Mouse (Mus musculus) lung, postnatal 25 days (tissue): ENCODE data around the gene Cblc.
A peak's percentile ranks its signal among the peaks of the same experiment; 100 is the strongest.

Experiments
- DNase-seq: peaks from one replicate; pipeline ENCODE4 v3.0.0; 2022; ENCODE audit warnings: low spot score

The Cblc gene

DNA sequence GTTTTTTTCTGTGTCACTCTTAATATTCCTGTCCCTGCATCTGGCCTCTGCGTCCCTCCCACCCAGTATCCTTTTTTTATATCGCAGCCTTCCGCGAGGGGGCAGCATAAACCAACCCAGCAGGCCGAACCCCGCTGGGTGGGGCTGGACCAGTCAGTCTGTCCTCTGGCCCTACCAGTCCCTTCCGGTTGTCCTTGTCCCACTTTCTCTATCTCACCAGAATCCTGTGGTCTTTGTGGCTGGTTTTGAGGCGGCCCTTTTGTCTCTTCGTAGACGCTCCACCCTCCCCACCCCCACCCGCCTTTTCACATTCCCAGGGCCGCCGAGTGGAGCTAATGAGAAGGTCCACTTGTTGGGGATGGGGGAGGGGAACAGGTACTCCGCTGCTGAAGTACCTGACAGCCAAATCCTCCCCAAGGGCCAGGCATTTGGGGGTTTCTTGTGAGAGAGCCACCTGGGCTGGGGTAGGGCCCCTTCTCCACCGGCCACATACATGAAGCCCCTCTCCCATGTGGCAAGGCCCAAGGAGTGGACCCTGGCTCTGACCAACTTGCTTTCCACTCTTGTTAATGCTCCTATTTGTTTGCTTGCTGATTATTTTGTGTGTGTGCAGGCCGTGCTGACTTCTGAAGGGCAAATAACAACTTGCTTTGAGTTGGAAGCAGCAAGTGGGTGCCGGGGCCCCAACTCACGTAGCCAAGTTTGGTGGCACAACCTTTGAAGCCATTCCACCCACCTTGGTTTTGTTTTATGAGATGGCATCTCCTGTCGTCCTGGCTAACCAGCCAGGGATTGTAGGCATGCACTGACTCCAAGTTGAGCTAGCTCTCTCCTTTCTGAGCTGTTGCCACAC lies 46.2 kb downstream of the Cblc start, which contains the start of gene Nectin2:
Gene Nectin2, minus strand, starts transcription at position 267 of the 853 bp plus-strand sequence.
- DNase-seq: peak; percentile 93

DNA sequence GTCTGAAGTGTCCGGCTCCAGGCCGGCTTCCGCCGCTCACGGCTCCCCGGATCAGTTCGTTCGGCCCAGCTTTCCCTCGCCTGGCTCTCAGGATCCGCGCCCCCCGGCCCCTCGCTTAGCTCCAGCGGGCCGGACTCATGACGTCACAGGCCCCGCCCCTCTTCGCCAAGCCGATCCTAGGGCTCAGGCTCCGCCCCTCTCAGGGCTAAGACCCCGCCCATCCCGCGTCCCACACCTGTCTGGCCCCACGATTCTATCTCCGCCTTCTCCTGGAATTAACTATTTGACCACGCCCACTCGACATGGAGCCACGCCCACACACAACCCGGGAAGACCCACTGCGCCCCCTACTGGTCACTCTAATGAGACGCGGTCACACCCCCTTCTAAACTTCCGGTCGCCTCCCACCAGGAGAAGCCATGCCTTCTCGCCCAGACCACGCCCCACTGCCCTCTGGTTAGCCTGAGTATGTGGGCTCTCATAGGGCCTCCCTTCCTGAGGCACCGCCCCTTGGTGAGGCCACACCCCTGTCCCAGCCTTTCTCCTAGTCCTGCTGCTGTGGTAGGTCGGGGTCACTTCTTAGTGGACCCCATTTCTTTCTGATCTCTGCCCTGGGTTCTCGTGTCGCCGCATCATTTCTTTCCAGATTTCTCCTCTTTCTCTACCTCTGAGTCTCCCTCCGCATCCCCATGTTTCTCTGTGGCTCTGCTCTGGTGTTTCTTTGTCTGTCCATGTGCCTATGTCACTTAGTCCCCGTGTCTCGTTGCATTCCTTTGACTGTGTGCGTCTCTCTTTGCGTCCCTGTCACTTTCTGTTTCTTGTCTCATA lies 47.0 kb downstream of the Cblc start:
- DNase-seq: peak; percentile 97

DNA sequence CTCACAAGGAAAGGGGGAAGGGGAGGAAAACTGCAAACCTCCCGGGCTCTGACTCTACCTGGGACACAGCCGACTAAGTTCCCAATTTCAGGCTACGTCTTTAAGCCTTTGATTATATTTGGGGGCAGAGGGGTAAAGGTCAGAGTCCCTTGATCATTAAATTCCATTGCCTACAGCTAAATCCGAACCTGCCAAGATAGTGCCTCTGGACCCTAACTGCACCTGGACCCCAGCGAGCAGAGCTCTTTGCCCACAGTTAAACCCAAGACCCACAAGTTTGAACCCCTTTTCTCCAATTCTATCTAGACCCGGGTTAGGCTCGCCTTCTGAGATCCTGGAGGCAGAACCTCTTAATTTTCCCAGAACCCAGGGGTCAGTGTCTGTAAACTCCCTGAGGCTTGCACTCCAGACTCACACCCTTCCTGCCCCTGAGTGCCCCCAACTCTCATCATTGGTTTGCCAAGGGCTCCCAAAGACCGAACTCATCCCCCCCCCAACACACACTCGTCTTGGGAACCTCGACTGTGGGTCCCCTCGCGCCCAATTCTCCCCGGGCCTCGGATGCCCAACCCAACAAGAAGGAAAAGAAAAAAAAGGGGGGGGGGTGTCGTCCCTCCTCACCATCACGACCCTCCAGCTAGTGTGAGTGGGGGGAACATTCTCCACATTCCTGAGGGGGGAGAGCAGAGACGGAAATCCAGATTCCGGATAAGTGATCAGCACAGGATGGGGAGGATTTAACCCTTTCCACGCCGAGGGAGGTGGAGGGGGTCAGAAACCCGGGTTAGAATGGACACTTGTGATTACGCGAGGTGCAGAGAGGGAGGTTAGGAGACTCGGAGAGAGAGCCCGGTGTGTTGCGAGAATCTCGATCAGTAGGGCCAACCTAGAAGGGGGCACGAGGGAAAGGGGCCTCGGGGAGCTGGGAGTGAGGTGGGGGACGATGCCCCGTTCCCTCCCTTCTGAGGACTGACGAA lies 48.1 kb downstream of the Cblc start:
- peak; percentile 37 for DNase-seq

DNA sequence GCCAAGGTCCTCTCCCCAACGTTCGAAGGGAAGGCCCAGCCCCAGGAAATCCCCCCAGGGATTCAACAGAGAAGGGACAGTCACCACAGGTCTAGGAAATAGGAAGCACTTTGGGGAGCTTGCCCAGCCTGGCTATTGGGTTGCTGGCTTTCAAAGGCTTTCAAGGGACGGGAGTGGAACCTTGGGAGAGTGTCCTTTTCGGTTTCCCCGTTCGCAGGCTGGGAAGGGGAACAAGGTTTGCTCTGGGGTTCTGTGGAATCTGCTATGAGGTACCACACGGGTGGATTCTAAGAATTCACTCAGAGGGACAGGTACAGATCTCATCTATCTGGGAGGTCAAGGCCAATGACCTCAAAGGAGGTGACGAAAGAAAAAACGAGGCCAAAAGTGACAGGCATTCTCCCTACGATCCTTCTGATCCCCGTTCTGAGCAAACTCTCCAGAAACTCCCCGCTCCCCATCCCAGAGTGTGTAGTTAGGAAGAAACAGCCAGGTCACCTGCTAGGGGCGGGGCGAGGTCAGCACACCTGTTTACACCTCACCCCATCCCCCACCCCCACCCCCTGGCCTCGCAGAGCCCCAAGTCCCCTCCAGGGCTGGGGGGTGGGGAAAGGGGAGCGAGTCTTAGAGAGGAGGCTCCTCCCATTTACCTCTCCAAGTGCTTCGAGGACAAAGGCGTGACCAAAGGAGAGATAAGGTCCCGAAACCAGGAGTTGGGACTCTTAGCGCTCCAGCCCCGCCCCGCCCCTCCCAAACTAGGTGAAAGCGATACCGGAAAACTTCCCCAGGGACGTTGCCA lies 49.0 kb downstream of the Cblc start:
- DNase-seq: peak; percentile 84

DNA sequence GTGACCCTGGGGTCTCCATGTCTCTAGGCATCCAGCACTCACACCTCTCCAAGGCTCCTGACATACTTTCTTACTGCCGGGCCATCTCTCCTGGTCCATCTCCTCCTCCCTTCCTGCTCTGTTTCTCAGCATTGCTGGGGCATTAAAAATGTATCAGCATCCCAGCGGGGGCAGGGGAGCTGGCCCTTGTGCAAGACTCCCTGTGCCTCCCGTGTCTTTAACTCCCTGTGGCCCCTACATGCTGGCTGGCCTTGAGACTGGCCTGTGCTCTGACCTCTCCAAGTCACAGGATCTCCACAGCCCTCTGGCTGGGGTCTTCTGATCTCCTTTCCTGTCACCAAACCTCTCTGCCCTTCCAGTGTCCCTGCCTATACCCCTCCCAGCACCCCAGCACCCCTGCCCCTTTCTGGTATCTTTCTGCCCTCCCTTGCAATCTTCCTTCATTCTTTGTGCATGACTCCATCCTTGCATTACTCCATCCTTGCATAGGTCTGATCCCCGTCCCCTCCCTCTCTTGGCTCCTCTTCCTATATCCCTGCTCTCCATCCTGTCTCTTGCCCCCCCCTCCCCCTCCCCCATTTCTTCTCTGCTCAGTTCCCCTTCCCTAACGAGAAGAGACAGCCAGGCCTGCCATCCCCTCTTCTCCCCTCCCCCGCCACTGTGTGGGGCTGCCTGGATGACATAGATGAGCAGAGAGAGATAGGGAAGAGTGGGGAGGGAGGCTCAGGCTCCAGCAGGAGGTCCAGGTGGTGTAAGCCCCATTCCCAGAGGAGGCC lies 50.0 kb downstream of the Cblc start:
- no peak for DNase-seq

DNA sequence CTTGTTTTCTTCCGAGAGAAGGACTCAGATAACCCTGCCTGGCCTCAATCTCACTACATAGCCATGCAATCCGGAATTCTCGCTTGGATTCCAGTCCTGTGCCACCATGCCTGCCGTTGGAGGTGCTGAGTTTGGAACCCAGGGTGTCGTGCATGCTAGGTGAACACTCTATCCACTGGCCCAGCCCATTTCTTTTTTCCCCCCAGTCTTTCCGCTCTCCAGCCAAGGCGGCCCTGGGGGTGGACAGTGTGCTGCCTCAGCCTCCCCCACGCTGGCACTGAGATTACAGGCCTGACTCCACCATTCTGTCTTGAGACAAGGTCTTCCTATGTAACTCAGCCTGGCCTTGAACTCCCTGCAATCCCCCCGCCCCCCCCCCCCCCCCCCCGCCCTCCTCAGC lies 50.6 kb downstream of the Cblc start:
- DNase-seq: no peak

DNA sequence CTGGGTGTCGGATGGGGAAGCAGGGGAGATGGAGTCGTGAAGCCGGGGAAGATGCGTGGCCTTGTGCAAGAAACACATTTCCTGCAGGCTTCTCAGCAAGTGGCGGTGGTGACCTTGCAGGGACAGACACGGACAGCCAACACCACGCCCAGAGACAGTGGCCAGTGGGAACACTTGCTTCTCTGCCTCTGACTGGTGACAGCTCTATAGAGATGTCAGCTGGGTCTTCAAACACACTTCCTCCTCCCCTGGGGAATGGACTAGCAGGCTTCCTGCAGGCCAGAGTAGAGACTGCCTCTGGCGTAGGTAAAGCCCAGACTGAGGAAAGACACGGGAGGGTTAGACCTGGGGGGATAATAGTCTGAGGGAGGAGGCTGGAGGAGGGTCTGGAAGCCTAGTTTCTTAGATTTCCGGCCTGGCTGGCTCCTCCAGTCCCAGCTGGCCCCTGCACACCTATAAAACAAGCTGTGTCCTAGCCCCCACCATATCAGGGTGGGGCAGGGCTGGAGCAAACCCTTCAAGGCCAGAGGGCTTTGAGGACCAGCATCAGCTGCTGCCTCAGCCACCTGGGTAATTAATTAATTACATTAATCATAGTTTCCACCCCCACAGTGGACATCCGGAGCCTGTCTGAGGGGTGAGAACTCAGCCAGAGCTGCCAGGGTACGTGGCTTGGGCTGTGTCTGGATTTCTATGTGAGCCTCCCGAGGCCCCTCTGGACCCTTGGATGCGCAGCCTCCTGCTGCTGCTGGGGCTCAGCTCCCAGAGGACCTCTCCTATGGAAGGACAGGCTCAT lies 51.8 kb downstream of the Cblc start:
- no peak for DNase-seq

DNA sequence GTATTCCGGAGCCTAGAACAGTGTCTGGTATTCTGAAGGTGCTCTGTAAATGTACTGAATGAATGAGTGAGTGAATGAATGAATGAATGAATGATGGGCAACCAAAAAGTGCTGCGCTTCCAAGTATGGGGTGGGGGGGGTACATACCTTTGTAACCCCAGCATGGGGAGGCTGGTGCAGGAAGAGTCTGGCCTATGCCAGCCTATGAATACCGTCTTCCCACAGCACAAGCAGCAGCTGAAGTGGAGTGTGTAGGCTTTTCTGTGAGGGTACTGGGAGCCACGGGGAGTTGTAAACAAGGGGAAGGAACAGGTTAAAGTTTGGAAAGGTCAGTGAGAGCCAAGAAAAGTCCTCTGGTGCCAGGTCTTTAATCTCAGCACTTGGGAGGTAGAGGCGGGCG lies 52.8 kb downstream of the Cblc start:
- DNase-seq: no peak

DNA sequence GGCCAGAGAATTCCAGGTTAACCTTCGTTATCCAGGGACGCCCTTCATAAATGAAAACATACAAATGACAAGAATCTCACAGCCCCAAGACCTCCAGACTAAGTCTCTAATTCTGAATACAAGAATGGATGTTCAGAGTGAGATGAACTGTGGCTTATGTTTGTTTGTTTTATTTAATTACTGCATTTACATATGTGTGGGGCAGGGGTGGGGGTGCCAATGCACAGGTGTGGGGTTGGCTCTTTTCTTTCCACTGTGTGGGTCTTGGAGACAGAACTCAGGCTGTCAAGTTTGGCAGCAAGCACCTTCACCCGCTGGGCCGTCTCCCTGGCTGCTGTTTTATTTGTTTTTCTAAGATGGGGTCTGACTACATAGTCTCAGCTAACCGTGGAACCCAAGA lies 54.1 kb downstream of the Cblc start:
- DNase-seq: no peak

DNA sequence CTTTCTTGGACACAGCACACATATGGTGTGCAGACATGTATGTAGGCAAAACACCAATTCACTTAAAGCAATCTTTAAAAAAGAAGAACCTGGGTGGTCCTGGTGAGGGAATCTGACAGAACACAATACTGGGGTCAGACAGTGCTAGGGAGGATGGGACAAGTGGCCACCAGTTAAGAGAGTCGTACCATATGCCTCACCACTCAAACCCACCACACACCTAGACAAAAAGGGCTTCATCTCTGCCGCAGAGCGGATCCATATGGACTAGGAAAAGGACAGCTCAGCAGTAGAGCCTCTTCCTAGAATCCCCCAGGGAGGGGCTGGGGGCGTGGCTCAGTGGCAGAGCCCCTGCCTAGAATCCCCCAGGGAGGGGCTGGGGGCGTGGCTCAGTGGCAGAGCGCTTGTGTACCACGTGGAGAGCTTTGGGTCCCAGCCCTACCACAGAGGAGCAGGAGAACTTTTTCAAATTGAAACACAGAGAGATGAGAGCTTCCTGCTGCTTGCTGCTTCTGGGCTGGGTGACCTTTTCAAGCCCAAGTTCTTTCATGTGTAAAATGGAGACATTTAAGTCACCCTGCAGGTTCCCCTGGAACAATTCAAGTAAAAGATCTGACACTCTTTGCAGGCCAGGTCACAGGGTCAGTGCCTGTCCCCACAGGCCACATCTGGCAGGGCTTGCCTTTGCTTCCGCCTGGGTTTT lies 55.1 kb downstream of the Cblc start:
- DNase-seq: no peak

DNA sequence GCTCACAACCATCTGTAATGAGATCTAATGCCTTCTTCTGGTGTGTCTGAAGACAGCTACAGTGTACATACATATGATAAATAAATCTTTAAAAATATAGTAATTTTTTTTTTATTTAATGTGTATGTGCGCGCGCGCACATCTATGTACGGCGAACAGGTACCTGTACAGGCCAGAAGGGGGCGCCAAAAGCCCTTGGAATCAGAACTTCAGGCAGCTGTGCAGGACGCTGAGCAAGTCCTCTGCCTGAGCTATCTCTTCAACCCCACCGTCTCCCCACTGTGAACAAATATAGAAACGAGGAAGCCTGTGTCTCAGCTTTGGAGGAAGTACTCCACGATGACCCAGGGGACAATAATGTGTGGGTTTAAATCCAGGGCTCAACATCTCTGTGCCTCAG lies 56.3 kb downstream of the Cblc start:
- no peak for DNase-seq

DNA sequence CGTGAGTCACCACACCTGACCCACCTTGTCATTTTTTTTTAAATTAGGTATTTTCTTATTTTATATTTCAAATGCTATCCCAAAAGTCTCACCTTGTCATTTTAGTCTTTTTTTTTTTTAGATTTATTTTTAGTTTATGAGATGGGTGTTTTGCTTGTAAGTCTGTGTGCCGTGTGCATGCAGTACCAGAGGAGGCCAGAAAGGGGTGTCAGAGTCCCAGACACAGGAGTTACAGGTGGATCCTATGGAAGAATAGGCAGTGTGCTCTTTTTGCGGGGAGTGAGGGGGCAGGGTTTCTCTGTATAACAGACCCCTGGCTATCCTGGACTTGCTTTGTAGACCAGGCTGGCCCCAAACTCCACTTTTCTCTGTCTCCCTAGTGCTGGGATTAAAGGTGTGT lies 57.8 kb downstream of the Cblc start:
- DNase-seq: no peak

DNA sequence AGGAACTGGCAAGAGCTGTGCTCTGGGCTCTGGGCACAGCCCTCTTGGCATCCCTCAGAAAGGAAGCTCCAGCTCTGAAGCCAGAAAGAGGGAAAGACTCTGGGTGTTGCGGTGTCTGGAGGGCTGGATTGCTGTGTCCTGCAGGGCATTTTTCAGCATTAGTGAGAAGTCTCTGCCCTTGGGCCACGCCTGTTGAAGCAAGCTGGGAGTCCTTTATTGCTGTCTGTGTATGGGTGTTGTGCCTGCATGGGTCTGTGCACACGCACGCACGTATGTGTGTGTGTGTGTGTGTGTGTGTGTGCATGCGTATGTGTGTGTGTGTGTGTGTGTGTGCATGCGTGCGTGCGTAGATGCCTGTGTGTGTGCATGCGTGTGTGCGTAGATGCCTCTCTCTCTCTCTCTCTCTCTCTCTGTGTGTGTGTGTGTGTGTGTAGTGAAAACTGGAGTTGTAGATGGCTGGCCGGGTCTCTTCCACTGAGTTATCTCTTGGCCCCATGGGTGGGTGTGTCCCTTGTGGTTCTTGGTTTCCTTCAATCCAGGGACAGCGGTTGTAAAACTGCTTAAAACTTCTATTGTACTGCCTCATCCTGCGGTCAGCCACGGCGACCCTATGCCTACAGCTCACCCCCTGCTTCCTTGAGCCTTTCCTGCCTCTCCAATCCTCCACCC lies 60.1 kb downstream of the Cblc start:
- no peak for DNase-seq

DNA sequence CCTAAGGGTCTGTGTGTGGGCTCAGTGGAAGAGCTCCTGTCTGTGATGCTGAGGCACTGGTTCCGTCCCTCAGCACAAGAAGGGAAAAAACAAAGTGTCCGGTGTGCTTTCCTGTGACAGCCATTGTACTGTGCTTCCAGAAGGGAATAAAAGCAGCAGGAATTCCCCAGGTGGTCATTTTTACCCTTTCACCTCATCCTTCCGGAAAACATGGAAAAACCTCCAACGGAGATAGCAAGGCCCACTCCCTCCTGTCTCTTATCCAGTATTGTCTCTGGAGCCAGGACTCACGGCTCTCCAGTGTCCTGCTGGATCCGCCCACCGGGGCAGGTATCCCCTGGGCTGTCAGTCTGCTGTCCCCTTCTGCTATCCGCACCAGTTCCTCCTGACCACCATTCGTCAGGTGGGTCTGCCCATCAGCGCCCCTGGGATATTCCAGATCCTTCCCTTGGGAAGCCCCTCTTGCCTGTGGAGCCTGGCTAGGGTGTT lies 62.4 kb downstream of the Cblc start:
- no peak for DNase-seq
